Mouse (Mus musculus): ENCODE results near the gene Pfkfb4.

- no peak for TF ChIP-seq POLR2A (IDR thresholded peaks at IDR 0.05; ENCODE audit: insufficient read length, low read depth)
- TF ChIP-seq MYOG (IDR thresholded peaks at IDR 0.05; ENCODE audit: control insufficient read depth in 1 of 3, insufficient read depth in 1 of 3, insufficient read length in 2 of 3, low read depth in 2 of 3): no peak
- TF ChIP-seq CEBPB (IDR thresholded peaks at IDR 0.05; ENCODE audit: insufficient read depth, poor library complexity, severe bottlenecking): no peak
- no peak for TF ChIP-seq E2F4 (IDR thresholded peaks at IDR 0.05; ENCODE audit: insufficient read depth)
- no peak for TF ChIP-seq USF1 (IDR thresholded peaks at IDR 0.05; ENCODE audit: low read depth)
- no peak for TF ChIP-seq TCF3 (IDR thresholded peaks at IDR 0.05; ENCODE audit: insufficient read length, low read depth)
- TF ChIP-seq TCF12 (IDR thresholded peaks at IDR 0.05; ENCODE audit: insufficient read depth, poor library complexity, severe bottlenecking): no peak
- TF ChIP-seq POLR2AphosphoS2 (IDR thresholded peaks at IDR 0.05; ENCODE audit: insufficient read length, low read depth): no peak
Observed at GRCm38 (mm10) chr9:109003201-109003600, 11.6 kb downstream of the Pfkfb4 start.
